Mouse (Mus musculus): Measurements from ENCODE around the gene Ces3a. TPM values are rescaled to one million over a fixed set of nuclear protein-coding genes. Genes with fewer than 3 reads are reported as not detected.
"Not testable (repeated sequence)": the region's sequence is repeated elsewhere in the genome, so short reads cannot be mapped to it uniquely, and the experiment has no call there.

The Ces3a gene
- polyA plus RNA-seq, 1 experiment = not detected

- WGBS = 96% methylated on average over 3 of the region's 3 CpGs
- H3K4me3 ChIP-seq (ENCODE audit: insufficient read depth, low read depth, low read length) = no peak overlapping the region
- TF ChIP-seq CTCF (IDR thresholded peaks at IDR 0.05; ENCODE audit: insufficient read depth, low read depth, low read length) = no peak
- TF ChIP-seq POLR2A (IDR thresholded peaks at IDR 0.05; ENCODE audit: insufficient read depth, low read depth, low read length) = no peak
- no peak overlapping the region for H3K27ac ChIP-seq (ENCODE audit: insufficient read depth, low read depth, low read length)
- H3K4me1 ChIP-seq (ENCODE audit: control insufficient read depth, insufficient read depth, low read length) = no peaks in the 10 kb centered on the region
These were observed 2.5 kb upstream of the Ces3a start for GRCm38 (mm10) chr8:105045824-105046401.

GRCm38 (mm10) chr8:105056211-105056610, 7.8 kb downstream of the Ces3a start:
- Histone ChIP-seq H3K4me1 (ENCODE audit: control insufficient read depth, insufficient read depth, low read length) (no peaks in the 10 kb centered on the region), H3K4me3 (ENCODE audit: insufficient read depth, low read depth, low read length) (no peak overlapping the region), H3K27ac (ENCODE audit: insufficient read depth, low read depth, low read length) (no peak overlapping the region)
- TF ChIP-seq POLR2A (IDR thresholded peaks at IDR 0.05; ENCODE audit: insufficient read depth, low read depth, low read length) (no peak), CTCF (IDR thresholded peaks at IDR 0.05; ENCODE audit: insufficient read depth, low read depth, low read length) (no peak)
- 95% methylated on average over 4 of the region's 4 CpGs for WGBS

- no peak for TF ChIP-seq POLR2A (IDR thresholded peaks at IDR 0.05; ENCODE audit: insufficient read depth, low read depth, low read length)
- TF ChIP-seq CTCF (IDR thresholded peaks at IDR 0.05; ENCODE audit: insufficient read depth, low read depth, low read length) = no peak
- Histone ChIP-seq H3K27ac (ENCODE audit: insufficient read depth, low read depth, low read length) (no peak overlapping the region), H3K4me1 (ENCODE audit: control insufficient read depth, insufficient read depth, low read length) (no peaks in the 10 kb centered on the region), H3K4me3 (ENCODE audit: insufficient read depth, low read depth, low read length) (no peak overlapping the region)
These were observed 11.7 kb downstream of the Ces3a start for GRCm38 (mm10) chr8:105060056-105060455.

- H3K27ac ChIP-seq (ENCODE audit: insufficient read depth, low read depth, low read length) = no peak overlapping the region
- 4% methylated on average over 1 of the region's 1 CpGs for WGBS
- H3K4me1 ChIP-seq (ENCODE audit: control insufficient read depth, insufficient read depth, low read length) = no peaks in the 10 kb centered on the region
- no peak for TF ChIP-seq CTCF (IDR thresholded peaks at IDR 0.05; ENCODE audit: insufficient read depth, low read depth, low read length)
- no peak for TF ChIP-seq POLR2A (IDR thresholded peaks at IDR 0.05; ENCODE audit: insufficient read depth, low read depth, low read length)
- H3K4me3 ChIP-seq (ENCODE audit: insufficient read depth, low read depth, low read length) = no peak overlapping the region
These were observed 18.4 kb downstream of the Ces3a start for GRCm38 (mm10) chr8:105066761-105067160.

- H3K4me3 ChIP-seq (ENCODE audit: insufficient read depth, low read depth, low read length); H3K27ac ChIP-seq (ENCODE audit: insufficient read depth, low read depth, low read length); H3K4me1 ChIP-seq (ENCODE audit: control insufficient read depth, insufficient read depth, low read length): not testable (repeated sequence)
- 81% methylated on average over 7 of the region's 7 CpGs for WGBS
These were observed 19.5 kb downstream of the Ces3a start for GRCm38 (mm10) chr8:105067905-105068304.

- no peaks in the 10 kb centered on the region for H3K4me1 ChIP-seq (ENCODE audit: control insufficient read depth, insufficient read depth, low read length)
- H3K27ac ChIP-seq (ENCODE audit: insufficient read depth, low read depth, low read length) = no peak overlapping the region
- no peak for TF ChIP-seq POLR2A (IDR thresholded peaks at IDR 0.05; ENCODE audit: insufficient read depth, low read depth, low read length)
- TF ChIP-seq CTCF (IDR thresholded peaks at IDR 0.05; ENCODE audit: insufficient read depth, low read depth, low read length) = no peak
- no peak overlapping the region for H3K4me3 ChIP-seq (ENCODE audit: insufficient read depth, low read depth, low read length)
These were observed 20.6 kb downstream of the Ces3a start for GRCm38 (mm10) chr8:105068971-105069370.

- Histone ChIP-seq H3K27ac (ENCODE audit: insufficient read depth, low read depth, low read length) (no peak overlapping the region), H3K4me1 (ENCODE audit: control insufficient read depth, insufficient read depth, low read length) (no peaks in the 10 kb centered on the region), H3K4me3 (ENCODE audit: insufficient read depth, low read depth, low read length) (no peak overlapping the region)
- WGBS = 91% methylated on average over 4 of the region's 4 CpGs
- TF ChIP-seq POLR2A (IDR thresholded peaks at IDR 0.05; ENCODE audit: insufficient read depth, low read depth, low read length) (no peak), CTCF (IDR thresholded peaks at IDR 0.05; ENCODE audit: insufficient read depth, low read depth, low read length) (no peak)
These were observed 28.2 kb downstream of the Ces3a start for GRCm38 (mm10) chr8:105076601-105077000.

GRCm38 (mm10) chr8:105077071-105077470, 28.7 kb downstream of the Ces3a start:
- WGBS = 65% methylated on average over 6 of the region's 6 CpGs
- TF ChIP-seq CTCF (IDR thresholded peaks at IDR 0.05; ENCODE audit: insufficient read depth, low read depth, low read length) (no peak), POLR2A (IDR thresholded peaks at IDR 0.05; ENCODE audit: insufficient read depth, low read depth, low read length) (no peak)
- Histone ChIP-seq H3K27ac (ENCODE audit: insufficient read depth, low read depth, low read length) (no peak overlapping the region), H3K4me1 (ENCODE audit: control insufficient read depth, insufficient read depth, low read length) (no peaks in the 10 kb centered on the region), H3K4me3 (ENCODE audit: insufficient read depth, low read depth, low read length) (no peak overlapping the region)

- WGBS = 88% methylated on average over 5 of the region's 5 CpGs
These were observed 30.2 kb downstream of the Ces3a start for GRCm38 (mm10) chr8:105078591-105078990.

GRCm38 (mm10) chr8:105080814-105081336, 32.5 kb downstream of the Ces3a start:
- H3K4me1 ChIP-seq (ENCODE audit: control insufficient read depth, insufficient read depth, low read length) = no peaks in the 10 kb centered on the region
- no peak overlapping the region for H3K27ac ChIP-seq (ENCODE audit: insufficient read depth, low read depth, low read length)
- TF ChIP-seq POLR2A (IDR thresholded peaks at IDR 0.05; ENCODE audit: insufficient read depth, low read depth, low read length) = no peak
- no peak for TF ChIP-seq CTCF (IDR thresholded peaks at IDR 0.05; ENCODE audit: insufficient read depth, low read depth, low read length)
- H3K4me3 ChIP-seq (ENCODE audit: insufficient read depth, low read depth, low read length) = no peak overlapping the region
- 78% methylated on average over 5 of the region's 5 CpGs for WGBS

More at GRCm38 (mm10) chr8:105078591-105078990, 30.2 kb downstream of the Ces3a start:
- Histone ChIP-seq H3K4me3 (ENCODE audit: insufficient read depth, low read depth, low read length) (no peak overlapping the region), H3K27ac (ENCODE audit: insufficient read depth, low read depth, low read length) (no peak overlapping the region), H3K4me1 (ENCODE audit: control insufficient read depth, insufficient read depth, low read length) (no peaks in the 10 kb centered on the region)
- TF ChIP-seq POLR2A (IDR thresholded peaks at IDR 0.05; ENCODE audit: insufficient read depth, low read depth, low read length) = no peak
- no peak for TF ChIP-seq CTCF (IDR thresholded peaks at IDR 0.05; ENCODE audit: insufficient read depth, low read depth, low read length)

Measured in olfactory bulb, adult 2 months (tissue).